Mouse (Mus musculus) spleen, postnatal 14 days (tissue): ENCODE measurements around the gene Fgfr3.

ENCODE experiments used
- DNase-seq, 2 experiments: peaks; one replicate each; pipeline ENCODE4 v3.0.0; 2021 to 2022; ENCODE audit warnings: low spot score in 2 of 2

Fgfr3 gene

GRCm38 (mm10) chr5:33721541-33722265 is at the start of gene Fgfr3:
TSS of gene Fgfr3 (plus strand) at chr5:33721674.
- DNase-seq = peak in 1 of 2 experiments; percentile 12

- no peak for DNase-seq
Observed at GRCm38 (mm10) chr5:33674439-33674838, 47.0 kb upstream of the Fgfr3 start.

GRCm38 (mm10) chr5:33675964-33676363 is 45.5 kb upstream of the Fgfr3 start:
- peak in 1 of 2 experiments; percentile 31 for DNase-seq

- no peak for DNase-seq
Observed at GRCm38 (mm10) chr5:33678244-33678643, 43.2 kb upstream of the Fgfr3 start.

DNA sequence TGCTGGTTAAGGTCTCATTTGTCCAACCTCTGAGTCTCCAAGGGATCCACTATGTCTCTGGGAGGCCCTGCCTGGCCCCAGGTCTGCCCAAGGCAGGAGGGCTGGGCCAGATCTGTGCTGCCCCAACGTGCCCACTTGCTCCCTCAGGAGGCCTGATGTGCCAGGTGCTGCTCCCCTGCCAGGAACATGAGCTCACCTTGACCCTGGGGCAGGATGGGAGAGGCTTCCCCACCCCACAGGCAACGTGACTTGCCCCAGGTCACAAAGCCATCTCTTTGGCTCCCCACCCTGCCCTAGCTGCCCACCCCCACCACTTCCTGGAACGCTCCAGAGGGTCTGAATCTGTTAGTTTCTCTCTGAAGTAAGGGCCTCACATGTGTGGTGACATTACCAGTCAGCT is 40.4 kb upstream of the Fgfr3 start:
- DNase-seq = no peak

DNA sequence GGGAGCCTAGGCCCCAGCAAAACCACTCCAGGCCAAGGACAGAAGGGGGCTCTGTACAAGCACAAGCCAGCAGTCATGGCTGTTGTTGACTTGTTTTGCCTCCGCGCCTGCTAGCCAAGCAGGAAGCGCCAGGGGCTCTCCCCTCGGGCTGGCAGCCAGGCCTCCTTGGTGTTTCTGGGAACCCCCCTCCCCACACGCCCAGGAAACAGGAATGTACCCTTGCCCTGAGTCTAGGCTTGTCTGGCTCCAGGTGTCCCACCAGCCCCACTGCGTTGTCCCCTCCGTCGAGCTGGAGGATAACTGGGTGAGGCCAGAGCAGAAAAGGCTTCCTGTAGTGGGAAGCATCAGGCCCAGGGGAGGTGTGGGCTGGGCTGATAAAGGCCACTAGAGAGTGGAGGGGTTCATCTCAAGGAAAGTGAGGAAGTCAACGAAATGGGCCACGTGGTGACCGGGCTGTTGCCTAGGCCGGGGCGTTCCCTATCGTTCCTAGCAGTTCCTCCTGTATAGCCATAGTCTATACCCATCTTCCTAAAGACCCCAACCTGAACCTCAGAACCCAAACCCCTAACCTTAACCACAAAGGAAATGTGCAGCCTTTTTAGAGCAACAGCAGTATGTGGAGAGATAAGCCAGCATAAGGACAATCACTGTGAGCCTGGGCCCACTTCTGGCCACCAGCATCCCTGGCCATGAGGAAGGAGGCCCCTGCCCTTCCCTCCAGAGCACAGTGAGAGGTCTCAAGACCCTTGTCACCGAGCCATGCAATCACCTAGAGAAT is 39.7 kb upstream of the Fgfr3 start:
- no peak for DNase-seq

- DNase-seq = no peak
Observed at GRCm38 (mm10) chr5:33682963-33683362, 38.5 kb upstream of the Fgfr3 start.

GRCm38 (mm10) chr5:33683897-33684652 is 37.4 kb upstream of the Fgfr3 start:
- DNase-seq = no peak

- no peak for DNase-seq
Observed at GRCm38 (mm10) chr5:33684932-33685331, 36.5 kb upstream of the Fgfr3 start.

DNA sequence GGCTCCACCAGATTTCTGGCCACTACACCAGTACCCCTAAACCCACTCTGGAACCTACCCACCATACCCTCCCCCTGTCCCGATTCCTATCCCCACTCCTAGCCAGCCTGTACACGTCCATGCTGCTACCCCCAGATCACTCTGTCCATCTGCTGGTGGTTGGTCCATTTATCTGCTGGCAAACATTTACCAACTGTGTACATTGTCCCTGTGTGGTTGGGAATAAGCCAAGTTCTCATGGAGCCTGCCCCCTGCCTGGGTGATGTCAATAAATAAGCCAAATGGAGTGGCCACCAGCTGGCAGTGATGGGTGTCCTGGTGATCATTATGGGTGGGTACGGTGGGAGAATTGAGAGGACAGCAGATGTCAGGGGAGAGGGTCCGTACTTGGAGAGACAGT is 34.3 kb upstream of the Fgfr3 start:
- DNase-seq = no peak

GRCm38 (mm10) chr5:33688278-33689220 is 32.9 kb upstream of the Fgfr3 start:
- DNase-seq = no peak

DNA sequence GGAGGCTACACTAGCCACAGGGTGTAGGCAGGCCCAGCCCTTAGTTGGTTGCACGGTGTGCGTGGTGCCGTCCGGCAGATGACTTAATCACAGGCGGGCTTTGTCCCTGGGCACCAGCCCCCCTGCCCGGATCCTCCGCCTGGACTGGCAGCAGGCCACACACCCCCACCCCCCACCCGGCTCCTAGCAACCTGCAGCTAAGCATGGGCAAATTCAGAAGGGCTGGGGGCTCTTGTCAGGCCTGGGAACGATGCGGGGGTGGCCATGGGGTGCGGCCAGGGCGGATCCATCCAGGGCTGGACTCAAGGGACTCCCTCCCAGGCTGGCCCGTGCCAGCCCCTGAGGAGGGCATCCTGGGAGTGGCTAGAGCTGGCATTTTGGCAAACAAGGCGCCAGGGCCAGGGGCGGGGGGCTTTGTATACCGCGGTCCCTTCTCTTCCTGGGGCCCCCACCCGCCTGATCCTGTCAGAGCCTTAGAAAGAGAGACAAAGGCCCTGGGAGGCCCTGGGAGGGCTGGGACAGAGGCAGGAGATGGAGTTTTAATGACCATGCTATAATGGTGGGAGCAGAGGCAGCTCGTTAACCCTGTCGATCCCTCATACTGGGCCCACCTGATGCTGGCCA is 32.1 kb upstream of the Fgfr3 start:
- DNase-seq = no peak

DNA sequence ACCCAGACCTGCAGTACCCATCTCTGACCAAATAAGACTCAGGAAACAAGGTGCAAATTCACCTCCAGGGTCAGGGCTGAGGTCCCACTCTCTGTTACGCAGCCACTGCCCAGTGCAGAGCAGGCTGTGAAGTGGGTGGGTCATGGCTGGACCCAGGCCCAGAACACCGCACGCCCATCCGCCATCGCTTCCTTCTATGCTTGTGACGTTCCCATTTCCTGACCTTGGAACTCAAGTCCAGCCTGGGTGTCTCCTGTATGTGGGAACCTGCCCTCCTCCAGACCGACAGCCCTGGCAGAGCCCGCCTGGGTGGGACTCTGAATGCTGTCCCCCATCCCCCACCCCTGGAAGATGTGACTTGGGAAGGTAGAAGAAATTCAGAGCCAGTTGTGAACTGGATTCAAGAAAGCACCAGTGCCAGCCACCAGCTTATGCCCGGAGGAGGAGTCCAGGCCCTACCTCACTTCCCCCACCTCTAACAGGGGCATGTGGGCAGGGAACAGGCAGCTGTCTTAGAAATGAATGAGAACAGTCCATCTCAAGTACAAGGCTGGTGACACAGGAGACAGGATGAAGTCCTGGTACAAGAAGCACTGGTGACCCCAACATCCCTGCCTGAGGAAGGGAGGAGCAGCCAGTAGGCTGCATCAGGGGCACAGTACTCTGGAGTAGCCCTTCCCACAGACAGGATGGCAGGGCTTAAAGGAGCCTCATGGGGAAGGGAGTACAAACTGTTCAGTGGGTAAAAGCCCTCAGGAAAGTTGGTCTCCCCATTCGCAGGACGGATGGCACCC is 31.4 kb upstream of the Fgfr3 start:
- DNase-seq = no peak

- no peak for DNase-seq
Observed at GRCm38 (mm10) chr5:33692393-33692792, 29.1 kb upstream of the Fgfr3 start.

- DNase-seq = no peak
Observed at GRCm38 (mm10) chr5:33694461-33694847, 27.0 kb upstream of the Fgfr3 start.

DNA sequence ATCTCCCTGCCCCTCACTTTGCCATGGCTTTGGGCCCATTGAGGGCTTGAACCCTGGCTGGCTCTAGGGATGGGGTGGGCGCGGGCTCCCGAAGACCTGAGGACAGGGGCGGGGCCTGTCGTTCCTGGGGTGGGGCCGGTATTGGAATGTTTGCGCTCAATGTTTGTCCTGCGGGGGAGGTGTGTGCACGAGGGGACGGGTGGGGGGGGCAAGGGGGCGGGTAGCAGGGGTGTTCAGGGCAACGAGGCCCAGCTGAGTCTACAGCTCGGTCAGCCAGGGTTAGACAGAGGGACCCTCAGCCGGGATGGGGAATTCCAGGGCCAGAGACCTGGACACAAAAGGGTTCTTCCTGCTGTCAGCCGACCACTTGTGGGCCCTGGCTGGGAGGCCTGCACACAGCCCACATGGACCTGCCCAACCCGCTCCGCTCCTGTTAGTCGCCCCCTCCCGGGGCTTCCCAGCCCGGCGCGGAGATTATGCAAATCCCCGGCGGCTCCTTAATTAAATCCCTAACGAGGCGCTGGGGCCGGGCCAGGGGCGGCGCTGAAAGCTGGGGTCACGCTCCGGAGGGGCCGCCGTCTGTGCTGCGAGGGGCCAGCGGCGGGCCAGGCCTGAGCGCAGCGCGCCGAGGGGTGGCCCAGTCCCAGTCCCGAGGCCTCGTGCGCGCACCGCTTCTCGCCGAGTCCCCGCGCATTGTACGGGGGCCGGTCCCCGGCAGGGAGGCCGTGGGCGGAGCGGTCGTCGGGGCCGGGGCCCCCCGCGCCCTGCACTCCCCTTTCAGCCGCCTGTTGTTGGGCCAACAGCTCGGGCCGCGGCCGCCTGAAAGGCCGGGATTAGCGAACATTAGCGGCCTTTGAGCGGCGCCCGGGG is 26.4 kb upstream of the Fgfr3 start:
- no peak for DNase-seq

DNA sequence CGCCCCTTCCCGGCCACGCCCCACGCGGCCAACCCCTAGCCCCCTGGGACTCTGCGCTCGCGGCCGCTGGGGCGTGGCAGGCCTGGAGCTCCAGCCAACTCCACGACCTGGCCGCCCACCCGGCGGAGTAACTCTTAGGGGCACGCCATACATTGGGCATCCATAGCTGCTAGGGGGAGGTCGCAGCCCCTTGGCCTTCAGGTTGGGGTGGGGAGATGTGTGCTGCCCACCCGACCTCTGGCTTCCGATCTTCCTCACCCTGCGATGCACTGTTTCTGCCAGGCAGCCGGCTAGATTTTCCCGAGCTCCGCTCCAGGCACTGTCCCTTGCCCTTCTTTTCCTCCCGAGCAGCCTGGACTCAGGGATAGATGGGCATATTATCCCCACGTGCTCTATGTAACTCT is 25.8 kb upstream of the Fgfr3 start:
- no peak for DNase-seq

DNA sequence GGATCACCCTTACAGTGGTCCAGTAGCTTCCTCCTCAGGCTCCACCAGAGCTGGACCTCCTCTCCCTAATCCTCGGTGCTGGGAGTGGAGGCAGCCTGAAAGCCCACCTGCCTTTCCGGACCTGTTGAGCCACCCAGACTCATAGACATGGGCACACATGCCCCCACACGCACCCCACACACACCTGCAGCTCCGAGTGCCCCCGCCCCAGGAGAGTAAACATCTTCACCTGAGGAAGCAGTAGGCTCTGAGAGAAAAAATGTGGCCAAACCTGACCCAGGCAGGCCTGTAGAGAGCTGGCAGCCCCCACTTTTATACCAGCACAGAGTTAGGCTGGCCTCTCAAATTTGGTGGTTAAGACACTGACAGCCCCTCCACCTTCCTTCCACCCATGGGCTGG is 25.0 kb upstream of the Fgfr3 start:
- DNase-seq = no peak

GRCm38 (mm10) chr5:33697534-33697933 is 23.9 kb upstream of the Fgfr3 start:
- no peak for DNase-seq
